Mouse (Mus musculus) CH12.LX (cell line): ENCODE data around the gene Slc2a8. TPM values are rescaled to one million over a fixed set of nuclear protein-coding genes. Genes with fewer than 3 reads are reported as not detected.

ENCODE experiments used
- DNase-seq: peaks from one replicate; pipeline ENCODE4 v3.0.0-alpha.2; 2013; ENCODE audit errors: extremely low read depth
- H3K27ac ChIP-seq: 2 replicates; pipeline ENCODE4 v1.5.1; 2012; ENCODE audit warnings: low read depth, mild to moderate bottlenecking, control low read depth, moderate library complexity; ENCODE audit not compliant: insufficient read depth
- H3K27me3 ChIP-seq: replicated peaks from 2 replicates; pipeline ENCODE3; 2012; ENCODE audit warnings: inconsistent platforms
- H3K36me3 ChIP-seq, 2 experiments: replicated peaks in 1 of 2; 2 replicates each; pipeline versions ENCODE3 to v1.6.1; 2012; ENCODE audit warnings: inconsistent platforms in 1 of 2, low read length in 1 of 2, mild to moderate bottlenecking in 1 of 2, mixed read lengths in 1 of 2, moderate library complexity in 1 of 2; ENCODE audit not compliant: control insufficient read depth in 1 of 2, insufficient read depth in 1 of 2
- H3K4me1 ChIP-seq, 2 experiments: 2 replicates each; pipeline ENCODE4 v1.6.1; 2012; ENCODE audit warnings: inconsistent platforms in 1 of 2, moderate library complexity in 1 of 2; ENCODE audit not compliant: insufficient read depth in 2 of 2, control insufficient read depth in 1 of 2
- H3K4me2 ChIP-seq: 2 replicates; pipeline ENCODE4 v1.6.1; 2012; ENCODE audit warnings: low read depth, mild to moderate bottlenecking, control low read depth; ENCODE audit not compliant: poor library complexity, insufficient read depth, severe bottlenecking
- H3K4me3 ChIP-seq, 3 experiments: fragments of 150-350 bp in 1 of 3; sonication (generic) in 1 of 3; replicated peaks in 1 of 3; 2 replicates each; pipeline versions ENCODE3 to v1.5.1; 2011 to 2012; ENCODE audit warnings: low read depth in 2 of 3, low read length in 2 of 3, mild to moderate bottlenecking in 2 of 3, moderate library complexity in 2 of 3, control low read depth in 1 of 3, improper control_type of control experiment in 1 of 3, inconsistent platforms in 1 of 3, mixed read lengths in 1 of 3; ENCODE audit not compliant: poor library complexity in 1 of 3
- H3K79me2 ChIP-seq: replicated peaks from 2 replicates; pipeline ENCODE4 v1.6.1; 2012; ENCODE audit warnings: mild to moderate bottlenecking, moderate library complexity; ENCODE audit not compliant: control insufficient read depth, poor library complexity, insufficient read depth, severe bottlenecking; ENCODE audit errors: extremely low read depth
- H3K9ac ChIP-seq: 2 replicates; pipeline ENCODE4 v1.6.1; 2012; ENCODE audit warnings: low read depth, mild to moderate bottlenecking, control low read depth, moderate library complexity; ENCODE audit not compliant: insufficient read depth
- H3K9me3 ChIP-seq: replicated peaks from 2 replicates; pipeline ENCODE3; 2012; ENCODE audit warnings: low read length, inconsistent platforms, mixed read lengths
- BHLHE40 ChIP-seq: IDR thresholded peaks from 2 replicates; pipeline ENCODE4 v1.6.1; 2011; ENCODE audit warnings: mild to moderate bottlenecking, low read depth, low read length, improper control_type of control experiment
- CHD1 ChIP-seq: IDR thresholded peaks from 2 replicates; pipeline ENCODE4 v1.6.1; 2012; ENCODE audit warnings: low read depth, low read length, improper control_type of control experiment, inconsistent platforms
- CHD2 ChIP-seq: IDR thresholded peaks from 2 replicates; pipeline ENCODE4 v1.6.1; 2011; ENCODE audit warnings: low read length, improper control_type of control experiment
- CTCF ChIP-seq, 2 experiments: IDR thresholded peaks in 1 of 2; conservative IDR thresholded peaks in 1 of 2; 2 replicates each; pipeline ENCODE4 v1.5.1; 2011 to 2012; ENCODE audit warnings: low read depth in 2 of 2, low read length in 2 of 2, improper control_type of control experiment in 1 of 2, inconsistent platforms in 1 of 2, mild to moderate bottlenecking in 1 of 2, moderate library complexity in 1 of 2
- E2F4 ChIP-seq: IDR thresholded peaks from 2 replicates; pipeline ENCODE4 v1.6.1; 2011; ENCODE audit warnings: low read depth, low read length, improper control_type of control experiment; ENCODE audit not compliant: insufficient replicate concordance
- ELF1 ChIP-seq: IDR thresholded peaks from 2 replicates; pipeline ENCODE4 v1.6.1; 2014; ENCODE audit warnings: low read depth, mild to moderate bottlenecking, inconsistent platforms, low read length, improper control_type of control experiment
- EP300 ChIP-seq: IDR thresholded peaks from 2 replicates; pipeline ENCODE4 v1.6.1; 2011; ENCODE audit warnings: low read length, improper control_type of control experiment
- GABPA ChIP-seq: IDR thresholded peaks from 2 replicates; pipeline ENCODE4 v1.6.1; 2012; ENCODE audit warnings: low read depth, low read length, improper control_type of control experiment, inconsistent platforms; ENCODE audit not compliant: insufficient replicate concordance
- HCFC1 ChIP-seq: IDR thresholded peaks from 2 replicates; pipeline ENCODE4 v1.6.1; 2012; ENCODE audit warnings: low read depth, mild to moderate bottlenecking, inconsistent platforms, low read length, improper control_type of control experiment
- IRF4 ChIP-seq: IDR thresholded peaks from 2 replicates; pipeline ENCODE4 v1.6.1; 2014; ENCODE audit warnings: low read depth, mild to moderate bottlenecking, inconsistent platforms, low read length, improper control_type of control experiment
- JUN ChIP-seq: IDR thresholded peaks from 2 replicates; pipeline ENCODE4 v1.6.1; 2011; ENCODE audit warnings: low read depth, mild to moderate bottlenecking, low read length, improper control_type of control experiment, moderate library complexity; ENCODE audit not compliant: insufficient read depth
- JUND ChIP-seq: conservative IDR thresholded peaks from 2 replicates; pipeline ENCODE4 v1.6.1; 2011; ENCODE audit warnings: low read depth, low read length, improper control_type of control experiment
- KAT2A ChIP-seq: IDR thresholded peaks from 2 replicates; pipeline ENCODE4 v1.6.1; 2012; ENCODE audit warnings: low read length, improper control_type of control experiment, inconsistent platforms; ENCODE audit not compliant: insufficient replicate concordance
- MAFK ChIP-seq: IDR thresholded peaks from 2 replicates; pipeline ENCODE4 v1.6.1; 2011; ENCODE audit warnings: low read length, improper control_type of control experiment; ENCODE audit not compliant: insufficient replicate concordance
- MAX ChIP-seq: IDR thresholded peaks from 2 replicates; pipeline ENCODE4 v1.6.1; 2011; ENCODE audit warnings: low read length, improper control_type of control experiment
- MAZ ChIP-seq: IDR thresholded peaks from 2 replicates; pipeline ENCODE4 v1.6.1; 2012; ENCODE audit warnings: low read depth, mild to moderate bottlenecking, inconsistent platforms, low read length, improper control_type of control experiment, moderate library complexity
- MEF2A ChIP-seq: IDR thresholded peaks from 2 replicates; pipeline ENCODE4 v1.6.1; 2014; ENCODE audit warnings: low read depth, mild to moderate bottlenecking, inconsistent platforms, low read length, improper control_type of control experiment, borderline replicate concordance
- MXI1 ChIP-seq: IDR thresholded peaks from 2 replicates; pipeline ENCODE4 v1.6.1; 2011; ENCODE audit warnings: mild to moderate bottlenecking, low read depth, low read length, improper control_type of control experiment
- MYC ChIP-seq: IDR thresholded peaks from 2 replicates; pipeline ENCODE4 v1.6.1; 2011; ENCODE audit warnings: low read depth, mild to moderate bottlenecking, improper control_type of control experiment, low read length
- NELFE ChIP-seq: IDR thresholded peaks from 2 replicates; pipeline ENCODE4 v1.6.1; 2011; ENCODE audit warnings: low read depth, low read length, improper control_type of control experiment
- NRF1 ChIP-seq: IDR thresholded peaks from 2 replicates; pipeline ENCODE4 v1.6.1; 2014; ENCODE audit warnings: low read depth, mild to moderate bottlenecking, inconsistent platforms, low read length, improper control_type of control experiment, moderate library complexity
- PAX5 ChIP-seq: IDR thresholded peaks from 2 replicates; pipeline ENCODE4 v1.6.1; 2012; ENCODE audit warnings: low read length, inconsistent platforms, mixed read lengths
- POLR2A ChIP-seq: IDR thresholded peaks from 2 replicates; pipeline ENCODE4 v1.6.1; 2011; ENCODE audit warnings: low read depth, mild to moderate bottlenecking, improper control_type of control experiment, low read length
- POLR2AphosphoS2 ChIP-seq: IDR thresholded peaks from 2 replicates; pipeline ENCODE4 v1.6.1; 2011; ENCODE audit warnings: low read depth, low read length, improper control_type of control experiment
- RAD21 ChIP-seq: IDR thresholded peaks from 2 replicates; pipeline ENCODE4 v1.6.1; 2011; ENCODE audit warnings: low read depth, mild to moderate bottlenecking, low read length, improper control_type of control experiment, moderate library complexity
- RCOR1 ChIP-seq: conservative IDR thresholded peaks from 2 replicates; pipeline ENCODE4 v1.6.1; 2012; ENCODE audit warnings: low read depth, mild to moderate bottlenecking, inconsistent platforms, low read length, improper control_type of control experiment
- SIN3A ChIP-seq: IDR thresholded peaks from 2 replicates; pipeline ENCODE4 v1.6.1; 2012; ENCODE audit warnings: low read length, improper control_type of control experiment, inconsistent platforms
- SMC3 ChIP-seq: IDR thresholded peaks from 2 replicates; pipeline ENCODE4 v1.6.1; 2011; ENCODE audit warnings: low read depth, low read length, improper control_type of control experiment
- TBP ChIP-seq: conservative IDR thresholded peaks from 2 replicates; pipeline ENCODE4 v1.6.1; 2011; ENCODE audit warnings: low read depth, low read length, improper control_type of control experiment
- TCF12 ChIP-seq: IDR thresholded peaks from 2 replicates; pipeline ENCODE4 v1.6.1; 2014; ENCODE audit warnings: low read depth, mild to moderate bottlenecking, inconsistent platforms, low read length, improper control_type of control experiment
- UBTF ChIP-seq: IDR thresholded peaks from 2 replicates; pipeline ENCODE4 v1.6.1; 2012; ENCODE audit warnings: low read depth, mild to moderate bottlenecking, inconsistent platforms, low read length, improper control_type of control experiment, moderate library complexity
- USF1 ChIP-seq: IDR thresholded peaks from 2 replicates; pipeline ENCODE4 v1.6.1; 2014; ENCODE audit warnings: low read depth, mild to moderate bottlenecking, inconsistent platforms, low read length, improper control_type of control experiment
- USF2 ChIP-seq: conservative IDR thresholded peaks from 2 replicates; pipeline ENCODE4 v1.6.1; 2011; ENCODE audit warnings: low read depth, low read length, improper control_type of control experiment
- ZC3H11A ChIP-seq: IDR thresholded peaks from 2 replicates; pipeline ENCODE4 v1.6.1; 2012; ENCODE audit warnings: low read depth, mild to moderate bottlenecking, inconsistent platforms, low read length, improper control_type of control experiment
- ZKSCAN1 ChIP-seq: IDR thresholded peaks from 2 replicates; pipeline ENCODE4 v1.6.1; 2012; ENCODE audit warnings: low read depth, inconsistent platforms, low read length, improper control_type of control experiment, borderline replicate concordance
- ZMIZ1 ChIP-seq: IDR thresholded peaks from 2 replicates; pipeline ENCODE4 v1.6.1; 2012; ENCODE audit warnings: low read depth, mild to moderate bottlenecking, inconsistent platforms, low read length, improper control_type of control experiment
- ZNF384 ChIP-seq: IDR thresholded peaks from 2 replicates; pipeline ENCODE4 v1.6.1; 2012; ENCODE audit warnings: low read depth, low read length, improper control_type of control experiment, inconsistent platforms
- dilution Hi-C: fragments of 300-500 bp; cut with MboI; formaldehyde crosslinking; loops from 2 replicates; pipeline ENCODE4 v1.14.3; 2020; ENCODE audit warnings: low sequenced_read_pairs; ENCODE audit not compliant: extremely low pct_unique_long_range_greater_than_20kb, extremely low pct_ligation_motif_present
- in situ Hi-C: fragments of 300-500 bp; cut with MboI; formaldehyde crosslinking; loops from 3 replicates; pipeline ENCODE4 v1.14.3; 2019; ENCODE audit warnings: low sequenced_read_pairs, low pct_ligation_motif_present, low pct_unique_long_range_greater_than_20kb, mixed read lengths
- polyA plus RNA-seq: library from polyadenylated mRNA; unstranded; fragments of >175 nt; gene quantifications from 2 replicates; pipeline ENCODE4 v1.2.1, GENCODE M21; 2012; ENCODE audit warnings: low read depth; ENCODE audit not compliant: insufficient read length
- total RNA-seq, 2 experiments: library from RNA; depleted of rRNA; stranded (reverse); fragments of 300-350 nt in 1 of 2; fragments of >200 nt in 1 of 2; gene quantifications; 2 replicates each; pipeline ENCODE4 v1.2.3; 2012 to 2014

Gene Slc2a8
- total and polyA plus RNA-seq, 3 experiments: 1.1 to 5.6 (median 1.3) TPM

- Histone ChIP-seq H3K27me3 (no peaks in the 10 kb centered on the region), H3K4me2 (peak overlapping the region; percentile 44), H3K9ac (0 out of 2 replicates have a peak overlapping the region, but pooled peaks have one; percentile 82)
- DNase-seq: peak; percentile 63
- dilution Hi-C loops: no loop called here
- no peak for TF ChIP-seq JUND
- peak; percentile 26 for TF ChIP-seq USF2
- TF ChIP-seq GABPA: no peak
- peak; percentile 53 for TF ChIP-seq POLR2A
- TF ChIP-seq EP300: peak; percentile 39; the same call in 1 of the 2 replicates
- no peak for TF ChIP-seq MYC
- TF ChIP-seq UBTF: no peak
- TF ChIP-seq NELFE: no peak
- TF ChIP-seq HCFC1: no peak
- TF ChIP-seq PAX5: no peak
- TF ChIP-seq MAZ: no peak
- TF ChIP-seq SIN3A: peak; percentile 36; the same call in 1 of the 2 replicates
- TF ChIP-seq MAX: peak; percentile 67; the same call in 1 of the 2 replicates
- TF ChIP-seq BHLHE40: peak; percentile 86
- no peak for TF ChIP-seq MAFK
- TF ChIP-seq CHD1: 0 out of 2 replicates have a peak, but pooled peaks have one; percentile 13
- TF ChIP-seq POLR2AphosphoS2: peak; percentile 98
- peak; percentile 64; the same call in 1 of the 2 replicates for TF ChIP-seq ZNF384
- no peak for TF ChIP-seq JUN
- TF ChIP-seq ZC3H11A: no peak
- no peak for TF ChIP-seq IRF4
- no peak for TF ChIP-seq MEF2A
- TF ChIP-seq CTCF (conservative IDR thresholded peaks at IDR 0.05 in 1 of 2, IDR thresholded peaks at IDR 0.05 in 1 of 2; ENCODE audit: low read depth in 2 of 2, low read length in 2 of 2): no peak
- no peak for TF ChIP-seq SMC3
- 0 out of 2 replicates have a peak, but pooled peaks have one; percentile 8 for TF ChIP-seq TBP
- no peak for TF ChIP-seq USF1
- TF ChIP-seq RAD21: no peak
- no peak for TF ChIP-seq ZKSCAN1
- TF ChIP-seq ELF1: no peak
- peak; percentile 10; the same call in 1 of the 2 replicates for TF ChIP-seq MXI1
- TF ChIP-seq RCOR1: no peak
- TF ChIP-seq E2F4: no peak
- TF ChIP-seq ZMIZ1: peak; percentile 95
- no peak for TF ChIP-seq KAT2A
- TF ChIP-seq TCF12: no peak
- peak; percentile 78 for TF ChIP-seq CHD2
- TF ChIP-seq NRF1: no peak
- TF ChIP-seq, all 38 proteins: peak for 13
- Histone ChIP-seq H3K79me2 (peaks cover 34% of the 10 kb centered on the region), H3K9me3 (no peaks in the 10 kb centered on the region), H3K4me3 (peak overlapping the region in 2 of 3 experiments; percentile 7 to 71), H3K27ac (no peak overlapping the region; the same call in 1 of the 2 replicates), H3K4me1 (peaks cover 4 to 39% of the 10 kb centered on the region in 2 experiments; a peak in 3 of 4 replicates), H3K36me3 (peaks cover 27 to 51% of the 10 kb centered on the region in 2 experiments)
- in situ Hi-C loops: no loop called here
Observed at GRCm38 (mm10) chr2:32965511-32966183, 16.2 kb downstream of the Slc2a8 start.
